ENCODE assay signal across 11 mouse cellular contexts in the genomic region with DNA sequence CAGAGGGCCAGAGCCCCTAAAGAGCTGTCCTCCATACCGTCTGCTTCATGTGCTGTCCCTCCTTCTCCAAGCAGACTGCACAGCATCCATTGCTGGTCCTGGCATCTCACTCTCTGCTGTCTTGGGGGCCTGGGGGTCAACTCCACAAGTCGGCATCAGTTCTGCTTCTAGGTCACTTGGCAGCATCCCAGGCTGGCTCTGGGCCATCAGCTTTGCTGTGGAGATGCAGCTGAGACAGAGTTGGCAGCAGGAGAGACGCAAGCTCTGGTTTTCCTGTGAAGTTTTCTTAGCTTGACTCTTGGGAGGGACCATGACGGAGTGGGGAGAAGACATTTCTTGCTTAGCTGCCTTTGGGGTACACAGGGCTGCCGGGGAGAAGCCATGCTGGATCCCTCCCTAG. TPM values are rescaled to one million over a fixed set of nuclear protein-coding genes. Genes with fewer than 3 reads are reported as not detected.
DNase-seq lines count a peak whose midpoint lies in the region; ATAC-seq lines count a peak whose summit lies in the region.
"Had no signal": no experiment of that assay in that cellular context is flagged by ENCODE, and none has a peak within 500 bp of the region (broad histone marks: within the 10 kb centered on the region; RNA-seq: fewer than 3 reads in every experiment).

No protein-coding gene starts in this region.

- no peaks in the 10 kb centered on the region for H3K27me3 ChIP-seq in embryonic facial prominence, embryonic 13.5 days
- H3K27me3 ChIP-seq in embryonic facial prominence, embryonic 10.5 days (replicated peaks; ENCODE audit: low read depth, poor library complexity, severe bottlenecking) = no peaks in the 10 kb centered on the region

- H3K4me2 ChIP-seq in embryonic facial prominence, embryonic 13.5 days = no peak overlapping the region

- no peak overlapping the region for H3K4me3 ChIP-seq in embryonic facial prominence, embryonic 13.5 days
- no peak overlapping the region for H3K4me3 ChIP-seq in embryonic facial prominence, embryonic 10.5 days
- H3K4me3 ChIP-seq: myocyte had no signal

- ATAC-seq in embryonic facial prominence, embryonic 13.5 days (ENCODE audit: insufficient number of reproducible peaks, insufficient read depth, low FRiP score, low TSS enrichment, low read depth) = no peak
- ATAC-seq in inflammation-experienced regulatory T-cells, adult 6 months = no peak
- ATAC-seq: intestine, embryonic 16.5 days had no signal

- no peaks in the 10 kb centered on the region for H3K9me3 ChIP-seq in embryonic facial prominence, embryonic 13.5 days
- H3K9me3 ChIP-seq in embryonic facial prominence, embryonic 10.5 days = no peaks in the 10 kb centered on the region

- WGBS in embryonic facial prominence, embryonic 13.5 days = 76% methylated on average over 5 of the region's 5 CpGs
- 90% methylated on average over 5 of the region's 5 CpGs for WGBS in embryonic facial prominence, embryonic 10.5 days

- no peak for DNase-seq in embryonic facial prominence, embryonic 10.5 days (ENCODE audit: low spot score)
- peak; percentile 39 for DNase-seq in layer of hippocampus, adult 9-11 months
- DNase-seq in layer of hippocampus, adult 18-20 months (ENCODE audit: low spot score in 2 of 2) = no peak
- DNase-seq in urinary bladder, postnatal 14 days (ENCODE audit: low spot score) = peak; percentile 10
- DNase-seq in urinary bladder, adult 2 months (ENCODE audit: low spot score) = no peak
- no peak for DNase-seq in spleen, postnatal 4 days (ENCODE audit: low spot score in 2 of 2)

- H3K36me3 ChIP-seq in embryonic facial prominence, embryonic 13.5 days = peaks cover 36% of the 10 kb centered on the region
- peaks cover 46% of the 10 kb centered on the region for H3K36me3 ChIP-seq in embryonic facial prominence, embryonic 10.5 days (replicated peaks)

- peak overlapping the region; percentile 44; the same call in 1 of the 2 replicates for H3K27ac ChIP-seq in embryonic facial prominence, embryonic 13.5 days
- no peak overlapping the region for H3K27ac ChIP-seq in embryonic facial prominence, embryonic 10.5 days (replicated peaks)
- H3K27ac ChIP-seq: liver, embryonic 14.5 days had no signal

- peaks cover 14% of the 10 kb centered on the region for H3K4me1 ChIP-seq in embryonic facial prominence, embryonic 13.5 days
- peaks cover 13% of the 10 kb centered on the region for H3K4me1 ChIP-seq in embryonic facial prominence, embryonic 10.5 days

- H3K9ac ChIP-seq in embryonic facial prominence, embryonic 13.5 days = no peak overlapping the region
- H3K9ac ChIP-seq: liver, embryonic 14.5 days had no signal

RNA-seq across cellular contexts. Expression of gene Pepd, which starts 13.0 kb away (rescaled TPM):
- 50.8 and 53.4 TPM in 2 replicates for polyA plus RNA-seq in embryonic facial prominence, embryonic 13.5 days (2015; fragmentation: Nextera tagmentation; extraction: Ambion mirVana)
- polyA plus RNA-seq in embryonic facial prominence, embryonic 10.5 days (2016; fragmentation: Nextera tagmentation; extraction: Ambion mirVana) = 77.1 and 79.7 TPM in 2 replicates
- 10 to 100 TPM; 34.2 to 36.4 TPM for total RNA-seq in layer of hippocampus, adult 18-20 months (2021)
- 53.7 and 63.9 TPM in 2 replicates for polyA plus RNA-seq in urinary bladder, adult 2 months (2012; rRNA removed)
- polyA plus RNA-seq in inflammation-experienced regulatory T-cells, adult 6 months (2017; shearing (Covaris generic)) = 10 to 100 TPM; 49.6 to 57.3 (median 56.3) TPM

Comparison
In these comparisons a context has a peak if more than half of its experiments do, and no peak if none do; other contexts are left out.
1. DNase-seq: peak in layer of hippocampus, adult 9-11 months (single experiment) and urinary bladder, postnatal 14 days (single experiment); none in embryonic facial prominence, embryonic 10.5 days (single experiment), layer of hippocampus, adult 18-20 months (0 of 2), urinary bladder, adult 2 months (single experiment) and spleen, postnatal 4 days (0 of 2).